Mouse (Mus musculus) T-helper 2 cell (primary cell): ENCODE results near the gene Nsun6.

ENCODE experiments used
- in situ Hi-C: fragments of 300-600 bp; cut with MboI, MseI; formaldehyde crosslinking; loops from one replicate; pipeline ENCODE4 v1.15.1; 2025; ENCODE audit warnings: high pct_unique_total_duplicates

The Nsun6 gene

GRCm38 (mm10) chr2:14996036-14996435 lies 58.8 kb downstream of the Nsun6 start:
- in situ Hi-C loops: no loop called here

GRCm38 (mm10) chr2:14992531-14992930 lies 62.3 kb downstream of the Nsun6 start:
- in situ Hi-C loops: no loop called here

GRCm38 (mm10) chr2:14989350-14989749 lies 65.5 kb downstream of the Nsun6 start:
- in situ Hi-C loops: no loop called here

GRCm38 (mm10) chr2:14988451-14988850 lies 66.4 kb downstream of the Nsun6 start:
- in situ Hi-C loops: no loop called here

- in situ Hi-C loops: no loop called here
Observed at GRCm38 (mm10) chr2:14984029-14984428, 70.8 kb downstream of the Nsun6 start.

- in situ Hi-C loops: no loop called here
Observed at GRCm38 (mm10) chr2:14961493-14961892, 93.4 kb downstream of the Nsun6 start.

GRCm38 (mm10) chr2:14960963-14961488 lies 93.8 kb downstream of the Nsun6 start:
- in situ Hi-C loops: no loop called here

GRCm38 (mm10) chr2:14953090-14953489 lies 101.8 kb downstream of the Nsun6 start:
- in situ Hi-C loops: no loop called here
